Mouse (Mus musculus) forebrain, embryonic 14.5 days (tissue): ENCODE measurements around the gene Sdhb. TPM values are rescaled to one million over a fixed set of nuclear protein-coding genes. Genes with fewer than 3 reads are reported as not detected.

Source experiments
- ATAC-seq: fragments of 200-750 bp; cut with Nextera tagmentation; 2 replicates; pipeline ENCODE4 v1.8.0; 2017; ENCODE audit warnings: mild to moderate bottlenecking, moderate library complexity
- DNase-seq: peaks from one replicate; pipeline ENCODE4 v3.0.0-alpha.2; 2015; ENCODE audit warnings: low spot score
- H3K27ac ChIP-seq: fragments of 300-500 bp; sonication (generic); 2 replicates; pipeline ENCODE4 v1.5.1; 2014; ENCODE audit warnings: low read depth, mild to moderate bottlenecking, control low read depth, low read length, moderate library complexity
- H3K27me3 ChIP-seq: fragments of 300-500 bp; sonication (generic); replicated peaks from 2 replicates; pipeline ENCODE4 v1.6.1; 2014; ENCODE audit warnings: low read length, control low read depth, mixed read lengths; ENCODE audit not compliant: control insufficient read depth, insufficient read depth
- H3K36me3 ChIP-seq: fragments of 300-500 bp; sonication (generic); 2 replicates; pipeline ENCODE4 v1.6.1; 2014; ENCODE audit warnings: low read length, control low read depth; ENCODE audit not compliant: control insufficient read depth, insufficient read depth
- H3K4me1 ChIP-seq: fragments of 300-500 bp; sonication (generic); 2 replicates; pipeline ENCODE4 v1.6.1; 2014; ENCODE audit warnings: antibody characterized with exemption, low read length, control low read depth; ENCODE audit not compliant: control insufficient read depth, insufficient read depth
- H3K4me2 ChIP-seq: fragments of 300-500 bp; sonication (generic); 2 replicates; pipeline ENCODE4 v1.6.1; 2014; ENCODE audit warnings: mild to moderate bottlenecking, control low read depth, low read length
- H3K4me3 ChIP-seq: fragments of 300-500 bp; sonication (generic); 2 replicates; pipeline ENCODE4 v1.5.1; 2014; ENCODE audit warnings: low read depth, low read length, control low read depth
- H3K9ac ChIP-seq: fragments of 300-500 bp; sonication (generic); 2 replicates; pipeline ENCODE4 v1.6.1; 2014; ENCODE audit warnings: mild to moderate bottlenecking, low read length, control low read depth, moderate library complexity
- H3K9me3 ChIP-seq: fragments of 300-500 bp; sonication (generic); replicated peaks from 2 replicates; pipeline ENCODE4 v1.6.1; 2016; ENCODE audit warnings: low read length, control low read depth, mixed read lengths; ENCODE audit not compliant: control insufficient read depth
- WGBS: fragments of 180-500 bp; shearing (Covaris S2); extraction: QIAGEN DNeasy Blood & Tissue Kit; methylation state at CpG from one replicate; pipeline ENCODE4 v1.1.7; 2014; 5-methylcytosine and 5-hydroxymethylcytosine counted together
- polyA plus RNA-seq: library from polyadenylated mRNA; unstranded; fragments of >200 nt; fragmentation: Nextera tagmentation; extraction: Ambion mirVana; gene quantifications from 2 replicates; pipeline ENCODE4 v1.2.1, GENCODE M21; 2014

Sdhb gene
- polyA plus RNA-seq, 1 experiment from 2014 or later: 541 TPM

GRCm38 (mm10) chr4:140988706-140989290, 27.8 kb downstream of the Sdhb start:
- Histone ChIP-seq H3K4me3 (no peak overlapping the region), H3K36me3 (peaks cover 25% of the 10 kb centered on the region), H3K9ac (0 out of 2 replicates have a peak overlapping the region, but pooled peaks have one; percentile 13), H3K9me3 (no peaks in the 10 kb centered on the region), H3K4me2 (peak overlapping the region; percentile 74), H3K4me1 (peaks cover 11% of the 10 kb centered on the region), H3K27me3 (no peaks in the 10 kb centered on the region), H3K27ac (no peak overlapping the region)
- ATAC-seq (no peak), DNase-seq (no peak)
- 59% methylated on average over 7 of the region's 7 CpGs for WGBS

GRCm38 (mm10) chr4:140989447-140989846, 28.4 kb downstream of the Sdhb start:
- H3K4me3 ChIP-seq: no peak overlapping the region
- WGBS: 97% methylated on average over 14 of the region's 14 CpGs
- no peak for DNase-seq
- H3K4me1 ChIP-seq: peaks cover 11% of the 10 kb centered on the region
- H3K4me2 ChIP-seq: no peak overlapping the region
- H3K36me3 ChIP-seq: peaks cover 31% of the 10 kb centered on the region
- no peak overlapping the region for H3K9ac ChIP-seq
- ATAC-seq: no peak
- H3K27me3 ChIP-seq: no peaks in the 10 kb centered on the region
- H3K27ac ChIP-seq: no peak overlapping the region
- no peaks in the 10 kb centered on the region for H3K9me3 ChIP-seq

GRCm38 (mm10) chr4:140992215-140992614, 31.2 kb downstream of the Sdhb start:
- ATAC-seq: no peak
- peaks cover 59% of the 10 kb centered on the region for H3K36me3 ChIP-seq
- no peaks in the 10 kb centered on the region for H3K9me3 ChIP-seq

GRCm38 (mm10) chr4:140993846-140994245, 32.8 kb downstream of the Sdhb start:
- H3K27me3 ChIP-seq: no peaks in the 10 kb centered on the region
- no peak overlapping the region for H3K4me3 ChIP-seq
- no peak for DNase-seq
- H3K36me3 ChIP-seq: peaks cover 73% of the 10 kb centered on the region
- WGBS: 89% methylated on average over 8 of the region's 8 CpGs
- no peak overlapping the region for H3K9ac ChIP-seq
- H3K27ac ChIP-seq: no peak overlapping the region
- no peaks in the 10 kb centered on the region; the same call in 1 of the 2 replicates for H3K4me1 ChIP-seq
- no peak for ATAC-seq
- H3K4me2 ChIP-seq: no peak overlapping the region
- no peaks in the 10 kb centered on the region for H3K9me3 ChIP-seq

More at GRCm38 (mm10) chr4:140992215-140992614, 31.2 kb downstream of the Sdhb start:
- Histone ChIP-seq H3K4me1 (peaks cover 11% of the 10 kb centered on the region), H3K4me2 (no peak overlapping the region), H3K9ac (no peak overlapping the region), H3K27ac (no peak overlapping the region), H3K4me3 (no peak overlapping the region), H3K27me3 (no peaks in the 10 kb centered on the region)
- WGBS: 85% methylated on average over 20 of the region's 20 CpGs
- DNase-seq: no peak

- DNase-seq (no peak), ATAC-seq (no peak)
- Histone ChIP-seq H3K4me1 (no peaks in the 10 kb centered on the region), H3K27ac (no peak overlapping the region), H3K9ac (no peak overlapping the region), H3K9me3 (no peaks in the 10 kb centered on the region), H3K27me3 (no peaks in the 10 kb centered on the region), H3K4me2 (no peak overlapping the region), H3K36me3 (peaks cover 86% of the 10 kb centered on the region), H3K4me3 (no peak overlapping the region)
- 89% methylated on average over 8 of the region's 8 CpGs for WGBS
Observed at GRCm38 (mm10) chr4:140995811-140996210, 34.8 kb downstream of the Sdhb start.

- Histone ChIP-seq H3K4me1 (no peaks in the 10 kb centered on the region), H3K27ac (no peak overlapping the region), H3K27me3 (no peaks in the 10 kb centered on the region), H3K9me3 (no peaks in the 10 kb centered on the region), H3K4me2 (no peak overlapping the region), H3K9ac (no peak overlapping the region), H3K4me3 (no peak overlapping the region), H3K36me3 (peaks cover 96% of the 10 kb centered on the region)
- WGBS: 95% methylated on average over 9 of the region's 9 CpGs
- no peak for ATAC-seq
- DNase-seq: no peak
Observed at GRCm38 (mm10) chr4:140996812-140997211, 35.8 kb downstream of the Sdhb start.

GRCm38 (mm10) chr4:141005983-141006382, 45.0 kb downstream of the Sdhb start:
- H3K4me2 ChIP-seq: no peak overlapping the region
- H3K4me3 ChIP-seq: no peak overlapping the region
- no peak overlapping the region for H3K9ac ChIP-seq
- H3K9me3 ChIP-seq: no peaks in the 10 kb centered on the region
- peaks cover 70% of the 10 kb centered on the region for H3K36me3 ChIP-seq
- no peak overlapping the region for H3K27ac ChIP-seq
- 78% methylated on average over 13 of the region's 13 CpGs for WGBS
- peaks cover 5% of the 10 kb centered on the region; the same call in 1 of the 2 replicates for H3K4me1 ChIP-seq
- DNase-seq (no peak), ATAC-seq (no peak)
- no peaks in the 10 kb centered on the region for H3K27me3 ChIP-seq

GRCm38 (mm10) chr4:141008028-141008427, 47.0 kb downstream of the Sdhb start:
- no peak for DNase-seq
- Histone ChIP-seq H3K4me3 (no peak overlapping the region), H3K4me1 (peaks cover 20% of the 10 kb centered on the region), H3K27me3 (no peaks in the 10 kb centered on the region), H3K9me3 (no peaks in the 10 kb centered on the region), H3K36me3 (peaks cover 51% of the 10 kb centered on the region), H3K27ac (no peak overlapping the region; the same call in 1 of the 2 replicates), H3K9ac (no peak overlapping the region), H3K4me2 (no peak overlapping the region)
- 81% methylated on average over 8 of the region's 8 CpGs for WGBS
- no peak for ATAC-seq

GRCm38 (mm10) chr4:141010118-141010517, 49.1 kb downstream of the Sdhb start, which contains the start of gene Mfap2:
Gene Mfap2 (plus strand): TSS chr4:141010418.
- WGBS: 18% methylated on average over 7 of the region's 7 CpGs
- peak within 1 kb of the TSS; percentile 86 for H3K4me3 ChIP-seq
- H3K4me2 ChIP-seq: peak within 1 kb of the TSS; percentile 75
- H3K27ac ChIP-seq: peak within 1 kb of the TSS; percentile 89
- peaks cover 51% of the 10 kb centered on the region for H3K36me3 ChIP-seq
- peak within 1 kb of the TSS; percentile 97 for H3K9ac ChIP-seq
- ATAC-seq (no peak), DNase-seq (no peak)
- H3K9me3 ChIP-seq: no peaks in the 10 kb centered on the region
- H3K27me3 ChIP-seq: no peaks in the 10 kb centered on the region
- H3K4me1 ChIP-seq: peaks cover 20% of the 10 kb centered on the region
